Mouse (Mus musculus) heart, postnatal 0 days (tissue): Measurements from ENCODE around the gene Mgam.

Experiments
- CTCF ChIP-seq: IDR thresholded peaks from 2 replicates; pipeline ENCODE4 v1.5.1; 2016; ENCODE audit warnings: antibody characterized with exemption, control low read depth, low read depth
- EP300 ChIP-seq: IDR thresholded peaks from 2 replicates; pipeline ENCODE4 v1.6.1; 2016; ENCODE audit warnings: antibody characterized with exemption, low read depth

DNA sequence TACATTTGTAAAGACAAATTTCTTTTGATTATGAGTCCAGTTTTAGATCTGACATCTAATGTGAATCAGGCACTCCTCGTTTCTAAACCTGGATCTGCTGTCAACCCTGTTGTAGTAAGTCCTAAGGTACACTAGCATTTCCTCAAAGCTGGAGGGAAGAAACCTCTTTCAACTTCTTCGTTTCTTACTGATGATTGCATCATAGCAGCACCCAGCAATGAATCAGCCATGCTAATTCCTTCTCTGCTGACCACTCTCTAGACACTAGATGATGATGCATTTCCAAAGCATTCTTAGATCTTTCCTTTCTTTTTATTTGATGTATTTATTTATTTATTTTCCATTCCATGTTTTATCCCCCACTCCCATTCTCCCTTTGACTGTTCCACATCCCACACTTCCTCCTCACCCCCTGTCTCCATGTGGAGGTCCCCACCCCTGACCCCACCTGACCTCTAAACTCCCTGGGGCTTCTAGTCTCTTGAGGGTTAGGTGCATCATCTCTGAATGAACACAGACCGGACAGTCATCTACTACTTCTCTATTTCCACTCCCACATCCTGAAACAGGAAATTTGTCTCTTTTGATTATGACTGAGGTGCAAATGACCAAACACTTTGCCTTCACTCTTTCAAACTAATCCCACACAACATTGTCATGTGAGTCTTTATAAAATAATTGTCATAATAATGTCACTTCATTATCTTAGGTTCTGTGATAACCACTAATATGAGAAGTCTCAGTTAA, 33.7 kb upstream of the Mgam start:
- TF ChIP-seq EP300 = no peak
- no peak for TF ChIP-seq CTCF
